Mouse (Mus musculus) MEL (cell line): ENCODE data around the gene Nkap.

Source experiments
- CTCF ChIP-seq, 3 experiments: IDR thresholded peaks in 2 of 3; conservative IDR thresholded peaks in 1 of 3; 2 replicates each; pipeline ENCODE4 v1.5.1; 2011 to 2012; ENCODE audit warnings: low read length in 3 of 3, low read depth in 2 of 3, mild to moderate bottlenecking in 2 of 3, improper control_type of control experiment in 1 of 3, inconsistent platforms in 1 of 3, mixed read lengths in 1 of 3, moderate library complexity in 1 of 3; ENCODE audit not compliant: control insufficient read depth in 1 of 3, insufficient read depth in 1 of 3, poor library complexity in 1 of 3, severe bottlenecking in 1 of 3
- KAT2A ChIP-seq: conservative IDR thresholded peaks from 2 replicates; pipeline ENCODE4 v1.6.1; 2012; ENCODE audit warnings: low read depth, low read length, improper control_type of control experiment, inconsistent platforms
- MAX ChIP-seq: IDR thresholded peaks from 2 replicates; pipeline ENCODE4 v1.6.1; 2011; ENCODE audit warnings: low read length, improper control_type of control experiment
- POLR2A ChIP-seq, 2 experiments: IDR thresholded peaks; 2 replicates each; pipeline ENCODE4 v1.6.1; 2011 to 2012; ENCODE audit warnings: low read length in 2 of 2, mild to moderate bottlenecking in 2 of 2, control low read depth in 1 of 2, improper control_type of control experiment in 1 of 2, low read depth in 1 of 2, moderate library complexity in 1 of 2; ENCODE audit not compliant: control insufficient read depth in 1 of 2, insufficient read depth in 1 of 2, poor library complexity in 1 of 2
- POLR2AphosphoS2 ChIP-seq: IDR thresholded peaks from 2 replicates; pipeline ENCODE4 v1.6.1; 2011; ENCODE audit warnings: low read length, improper control_type of control experiment
- POLR2AphosphoS5 ChIP-seq: IDR thresholded peaks from 2 replicates; pipeline ENCODE4 v1.6.1; 2012; ENCODE audit warnings: low read depth, borderline replicate concordance, mild to moderate bottlenecking, inconsistent platforms, low read length, moderate library complexity, mixed read lengths
- TAL1 ChIP-seq: IDR thresholded peaks from 2 replicates; pipeline ENCODE4 v1.6.1; 2012; ENCODE audit warnings: mild to moderate bottlenecking, inconsistent platforms, low read length, moderate library complexity, mixed read lengths
- UBTF ChIP-seq: IDR thresholded peaks from 2 replicates; pipeline ENCODE4 v1.6.1; 2012; ENCODE audit warnings: low read depth, mild to moderate bottlenecking, inconsistent platforms, low read length, improper control_type of control experiment, moderate library complexity, borderline replicate concordance; ENCODE audit not compliant: insufficient read depth
- ZC3H11A ChIP-seq: IDR thresholded peaks from 2 replicates; pipeline ENCODE4 v1.6.1; 2012; ENCODE audit warnings: low read depth, mild to moderate bottlenecking, inconsistent platforms, low read length, improper control_type of control experiment

- peak; percentile 63; the same call in 1 of the 2 replicates for TF ChIP-seq POLR2AphosphoS2
- TF ChIP-seq TAL1: 0 out of 2 replicates have a peak, but pooled peaks have one; percentile 9
- no peak for TF ChIP-seq ZC3H11A
- TF ChIP-seq POLR2A (IDR thresholded peaks at IDR 0.05; ENCODE audit: control insufficient read depth in 1 of 2, insufficient read depth in 1 of 2, low read depth in 1 of 2, low read length in 2 of 2, poor library complexity in 1 of 2): no peak
- no peak for TF ChIP-seq UBTF
- TF ChIP-seq POLR2AphosphoS5: no peak
- TF ChIP-seq MAX: no peak
- no peak for TF ChIP-seq KAT2A
- TF ChIP-seq CTCF (IDR thresholded peaks at IDR 0.05 in 2 of 3, conservative IDR thresholded peaks at IDR 0.05 in 1 of 3; ENCODE audit: control insufficient read depth in 1 of 3, insufficient read depth in 1 of 3, low read depth in 2 of 3, low read length in 3 of 3, poor library complexity in 1 of 3, severe bottlenecking in 1 of 3): no peak
Measured at GRCm38 (mm10) chrX:37084318-37084926, 42.2 kb upstream of the Nkap start.
